Mouse (Mus musculus) liver, adult 2 months (tissue): ENCODE results near the gene Elobl.

Source experiments
- CTCF ChIP-seq: fragments of 200-500 bp; IDR thresholded peaks from 2 replicates; pipeline ENCODE4 v1.5.1; 2011; ENCODE audit warnings: low read depth, low read length, control low read depth
- POLR2A ChIP-seq: fragments of 200-500 bp; IDR thresholded peaks from 2 replicates; pipeline ENCODE4 v1.6.1; 2011; ENCODE audit warnings: low read length, control low read depth; ENCODE audit not compliant: insufficient read depth; ENCODE audit errors: extremely low read depth

GRCm38 (mm10) chr11:88952117-88952516, 14.6 kb downstream of the Elobl start:
- TF ChIP-seq CTCF (no peak), POLR2A (no peak)
